Mouse (Mus musculus) urinary bladder, adult 18-20 months (tissue): Measurements from ENCODE around the gene Chrna1.
"Not testable (repeated sequence)": the region's sequence is repeated elsewhere in the genome, so short reads cannot be mapped to it uniquely, and the experiment has no call there.

Source experiments
- DNase-seq, 2 experiments: peaks; one replicate each; pipeline ENCODE4 v3.0.0; 2022; ENCODE audit warnings: low spot score in 2 of 2, mixed read lengths in 2 of 2

The Chrna1 gene

GRCm38 (mm10) chr2:73557956-73558355, 22.2 kb downstream of the Chrna1 start:
- no peak for DNase-seq

- DNase-seq = not testable (repeated sequence)
These were observed 23.1 kb downstream of the Chrna1 start for GRCm38 (mm10) chr2:73557061-73557460.

DNA sequence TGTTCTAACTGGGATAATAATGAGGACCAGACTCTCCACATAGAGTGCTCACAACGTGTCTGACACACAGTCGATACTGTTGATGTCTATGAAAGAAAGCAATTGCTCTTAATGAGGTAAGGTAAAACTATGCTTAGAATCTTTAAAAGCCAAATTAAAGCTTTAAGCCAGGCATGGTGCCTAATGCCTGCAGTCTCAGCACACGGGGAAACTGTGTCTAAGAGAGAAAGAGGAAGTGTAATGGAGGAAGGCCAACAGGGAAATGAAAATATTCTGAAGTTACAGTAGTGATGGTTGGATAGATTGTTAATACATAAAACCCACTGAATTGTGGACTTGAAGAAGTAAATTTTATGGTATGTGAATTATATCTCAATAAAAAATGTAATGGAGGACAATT, 25.7 kb downstream of the Chrna1 start:
- no peak for DNase-seq

DNA sequence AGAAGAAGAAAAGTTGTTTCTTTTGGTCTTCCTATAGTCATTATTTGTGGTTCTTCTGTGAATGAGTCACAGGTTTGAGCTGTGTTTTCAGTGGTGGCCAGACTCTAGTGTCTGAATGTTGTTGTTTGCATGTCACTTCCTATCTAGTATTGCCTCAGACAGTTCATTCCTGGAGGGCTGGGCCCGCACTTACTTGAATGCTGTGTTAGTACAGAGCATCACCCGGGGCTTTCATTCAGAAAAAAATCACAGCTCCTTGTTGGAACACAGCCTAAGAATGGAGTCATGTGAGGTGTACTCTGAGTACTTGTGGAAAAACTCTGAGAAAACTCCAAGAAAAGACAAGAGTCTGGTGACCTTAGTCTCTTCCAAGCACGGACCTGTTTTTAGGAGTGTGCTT, 27.2 kb downstream of the Chrna1 start:
- DNase-seq = no peak

- DNase-seq = peak in 1 of 2 experiments; percentile 0
These were observed 29.4 kb downstream of the Chrna1 start for GRCm38 (mm10) chr2:73550725-73551124.

- no peak for DNase-seq
These were observed 31.6 kb downstream of the Chrna1 start for GRCm38 (mm10) chr2:73548542-73548941.

DNA sequence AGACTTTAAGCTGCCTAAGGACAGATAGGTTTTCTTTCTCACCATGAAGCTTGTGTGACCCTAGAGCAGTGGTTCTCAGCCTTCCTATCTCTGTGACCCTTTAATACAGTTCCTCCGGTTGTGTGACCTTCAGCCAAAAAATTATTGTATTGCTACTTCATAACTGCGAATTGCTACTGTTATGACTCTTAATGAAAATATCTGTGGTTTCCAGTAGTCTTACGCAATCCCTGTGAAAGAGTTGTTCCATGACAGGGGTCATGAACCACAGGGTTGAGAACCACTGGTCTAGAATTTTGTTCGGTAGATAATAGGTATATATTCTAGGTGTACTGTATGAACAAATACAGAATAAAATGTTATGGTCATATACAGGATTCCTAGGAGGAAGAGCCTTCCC, 32.9 kb downstream of the Chrna1 start:
- no peak for DNase-seq

DNA sequence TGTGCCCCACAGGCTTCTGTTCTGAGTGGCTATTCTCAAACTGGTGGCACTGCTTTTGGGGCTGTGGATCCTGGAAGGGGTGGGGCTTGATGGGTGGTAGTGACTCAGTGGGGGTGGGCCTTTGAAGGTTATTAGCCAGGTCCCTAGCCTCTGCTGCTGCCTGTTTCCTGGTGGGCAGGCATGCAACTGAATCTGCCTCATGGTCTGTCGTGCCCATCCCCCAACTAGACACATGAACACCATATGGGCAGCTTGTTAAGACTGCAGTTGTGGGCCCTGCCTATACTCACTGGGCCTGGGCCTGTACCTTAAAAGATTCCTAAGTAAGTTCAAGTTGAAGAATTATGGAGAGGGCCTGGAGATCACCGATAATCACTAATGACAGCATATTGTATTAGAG, 34.6 kb downstream of the Chrna1 start:
- DNase-seq = no peak

DNA sequence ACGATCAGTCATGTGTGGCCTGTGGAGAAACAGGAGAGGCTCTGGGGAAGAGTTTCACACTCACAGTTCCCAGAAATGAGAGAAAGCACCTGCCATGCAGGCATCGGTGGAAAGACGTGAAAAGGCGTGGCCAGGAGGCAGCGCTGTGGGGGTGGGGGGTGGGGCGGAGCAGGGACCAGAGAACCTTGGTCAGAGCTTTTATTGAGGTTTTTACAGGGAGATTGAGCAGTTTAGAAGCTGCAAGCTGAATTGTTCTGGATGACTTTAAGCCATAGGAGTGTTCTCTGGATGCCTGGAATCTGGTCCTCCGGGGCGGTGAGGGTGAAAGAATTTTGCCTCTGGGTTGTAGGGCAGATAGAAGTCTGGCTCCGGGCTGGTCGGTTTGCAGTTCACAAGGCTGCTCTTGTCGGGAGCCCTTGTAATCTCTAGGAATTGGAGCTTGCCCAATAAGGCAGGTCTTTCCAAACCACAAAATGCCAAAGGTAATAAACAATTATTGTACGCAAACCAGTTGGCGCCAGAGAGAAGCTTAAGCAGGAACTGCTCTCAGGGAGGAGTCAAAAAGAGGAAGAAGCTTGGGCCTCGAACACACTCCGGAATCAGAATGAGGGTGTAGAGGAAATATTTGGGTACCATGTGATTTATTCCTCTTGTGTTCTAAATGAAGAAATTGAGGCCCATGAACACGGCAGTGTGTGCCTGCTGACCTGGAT, 39.5 kb downstream of the Chrna1 start:
- DNase-seq = peak in 1 of 2 experiments; percentile 31

GRCm38 (mm10) chr2:73539697-73540096, 40.4 kb downstream of the Chrna1 start:
- DNase-seq = no peak

DNA sequence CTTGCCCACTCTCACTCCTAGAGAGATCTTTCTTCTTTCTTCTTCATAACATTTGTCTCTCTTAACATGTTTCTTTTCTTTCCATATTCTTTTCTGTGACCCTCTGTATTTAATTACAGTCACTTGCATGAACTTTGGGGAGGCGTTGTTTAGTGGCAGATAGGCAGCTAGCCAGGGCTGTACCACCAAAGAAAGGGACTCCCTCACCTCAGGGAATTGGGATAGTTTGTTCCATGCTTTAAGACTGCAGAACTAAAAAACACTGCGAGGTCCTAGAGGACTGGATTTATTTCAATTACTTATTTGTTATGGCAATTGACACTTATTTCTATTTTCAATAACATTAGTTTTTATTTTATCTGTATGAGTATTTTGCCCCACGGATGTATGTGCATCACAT, 41.0 kb downstream of the Chrna1 start:
- DNase-seq = no peak

DNA sequence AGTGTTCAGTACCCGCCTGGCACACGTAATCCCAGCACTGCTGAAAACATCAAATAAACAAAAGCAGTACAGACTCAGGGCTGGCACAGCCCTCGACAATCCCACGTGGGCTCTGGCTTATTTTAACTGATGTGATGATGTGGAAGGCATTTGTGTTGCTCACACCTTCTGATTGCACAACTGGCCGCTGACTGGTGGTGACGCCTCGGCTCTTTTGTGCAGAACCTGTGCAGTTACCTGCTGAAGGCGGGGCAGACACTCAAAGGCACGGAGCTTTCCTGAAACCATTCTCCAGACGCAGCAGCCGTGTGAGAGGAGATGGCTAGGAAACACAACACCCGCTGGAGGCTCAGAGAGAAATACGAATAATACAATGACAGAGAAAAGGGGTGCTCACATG, 41.5 kb downstream of the Chrna1 start:
- no peak for DNase-seq

DNA sequence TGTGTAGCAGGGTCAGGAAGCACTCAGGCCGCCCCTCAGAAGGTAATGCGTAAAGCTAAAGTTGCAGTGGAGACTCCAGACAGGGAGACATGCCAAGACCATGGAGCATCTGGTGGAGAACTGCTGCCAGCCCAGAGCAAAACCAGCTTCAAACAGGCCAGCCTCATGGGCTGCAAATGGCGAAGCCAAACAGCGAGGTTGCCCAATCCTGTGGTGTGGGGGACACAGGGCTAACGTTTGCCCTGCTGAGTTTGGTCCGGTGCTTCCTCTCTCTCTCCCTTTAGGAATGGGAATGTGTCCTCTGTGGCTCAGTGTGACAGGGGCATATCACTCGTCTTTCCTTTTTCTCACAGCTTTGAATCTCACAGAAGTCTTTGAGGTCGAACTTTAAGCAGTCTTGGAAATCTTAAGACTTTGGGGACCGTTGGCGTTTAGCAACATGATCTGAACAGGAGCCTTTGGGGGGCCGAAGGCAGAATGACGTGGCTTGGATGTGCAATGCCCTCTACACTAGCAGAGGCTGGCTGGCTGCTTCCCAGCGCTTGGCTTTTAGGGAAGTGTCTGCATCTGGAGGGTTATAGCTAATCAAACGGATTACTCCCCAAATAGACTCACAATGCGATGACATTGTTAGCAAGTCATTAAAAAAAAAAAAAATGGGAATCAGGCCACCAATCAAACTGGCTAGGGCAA, 43.9 kb downstream of the Chrna1 start:
- no peak for DNase-seq

DNA sequence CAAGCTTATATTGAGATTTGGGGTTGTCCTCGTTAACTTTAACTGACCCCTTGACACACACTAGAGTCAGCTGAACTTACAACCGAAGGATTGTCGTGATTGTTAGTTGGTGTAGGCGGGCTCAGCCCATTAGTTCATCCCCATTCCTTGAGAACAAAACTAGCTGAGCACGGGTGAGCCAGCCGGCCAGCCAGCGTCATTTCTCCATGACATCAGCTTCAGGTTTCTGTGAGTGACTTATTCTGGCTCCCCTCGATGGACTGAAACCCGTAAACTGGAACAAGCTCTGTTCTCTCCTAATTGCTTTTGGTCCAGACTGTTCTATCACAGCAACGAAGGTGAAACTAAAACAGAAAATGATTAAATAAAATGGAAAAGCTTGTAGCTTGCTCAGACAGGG, 45.4 kb downstream of the Chrna1 start:
- DNase-seq = no peak

- DNase-seq = no peak
These were observed 49.7 kb downstream of the Chrna1 start for GRCm38 (mm10) chr2:73530487-73530886.

DNA sequence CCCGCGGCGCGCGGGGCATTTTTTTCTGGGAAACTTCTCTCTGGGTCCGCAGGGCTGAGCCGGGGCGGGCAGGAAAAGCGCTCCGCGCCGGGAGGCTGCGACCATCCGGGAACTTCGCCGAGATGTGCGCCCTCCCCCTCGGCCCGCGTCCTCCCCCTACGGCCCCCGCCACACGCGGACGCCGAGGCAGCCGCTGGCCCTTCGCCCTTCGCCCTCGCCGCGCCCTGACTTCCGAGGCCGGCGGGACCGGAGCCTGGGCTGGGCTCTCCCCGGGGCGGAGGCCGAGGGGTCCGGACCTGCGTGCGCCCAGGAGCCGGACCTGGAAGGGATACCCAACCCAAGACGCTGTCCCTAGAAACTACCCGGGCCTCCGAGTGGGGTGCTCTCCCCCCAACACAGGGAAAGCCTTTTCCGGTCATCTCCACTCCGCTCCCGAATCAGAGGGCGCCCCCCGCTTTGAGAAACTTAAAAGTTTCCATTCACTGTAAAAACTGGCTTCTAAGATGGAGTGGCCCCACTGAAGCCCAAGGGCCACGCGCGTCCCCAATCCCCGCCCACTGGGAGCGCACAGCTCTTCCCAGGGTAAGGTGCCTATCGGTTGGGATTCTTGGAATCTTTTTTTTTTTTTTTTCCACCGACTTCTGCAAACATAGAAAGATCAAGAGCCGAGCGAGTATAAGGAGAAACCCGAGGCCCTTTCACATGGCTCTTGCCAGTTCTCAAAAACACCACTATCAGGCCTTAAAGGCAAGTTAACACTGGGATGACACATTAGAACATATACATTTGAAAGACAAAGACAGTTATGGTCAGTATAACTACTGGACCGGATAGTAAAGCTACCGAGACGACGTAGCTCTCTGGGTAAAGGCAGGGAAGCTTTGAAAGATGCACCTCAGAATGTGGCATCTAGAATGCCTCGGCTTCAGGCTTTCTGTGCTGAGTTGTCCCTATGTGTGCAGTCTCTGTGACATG, 50.5 kb downstream of the Chrna1 start, which contains the start of gene Wipf1:
TSS of gene Wipf1 (minus strand) at position 379 of the 975 bp plus-strand sequence.
- DNase-seq = peak in 1 of 2 experiments; percentile 76

GRCm38 (mm10) chr2:73528516-73529355, 51.4 kb downstream of the Chrna1 start:
- DNase-seq = peak in 1 of 2 experiments; percentile 63

GRCm38 (mm10) chr2:73527956-73528355, 52.2 kb downstream of the Chrna1 start:
- DNase-seq = no peak

GRCm38 (mm10) chr2:73526691-73527090, 53.4 kb downstream of the Chrna1 start:
- no peak for DNase-seq

DNA sequence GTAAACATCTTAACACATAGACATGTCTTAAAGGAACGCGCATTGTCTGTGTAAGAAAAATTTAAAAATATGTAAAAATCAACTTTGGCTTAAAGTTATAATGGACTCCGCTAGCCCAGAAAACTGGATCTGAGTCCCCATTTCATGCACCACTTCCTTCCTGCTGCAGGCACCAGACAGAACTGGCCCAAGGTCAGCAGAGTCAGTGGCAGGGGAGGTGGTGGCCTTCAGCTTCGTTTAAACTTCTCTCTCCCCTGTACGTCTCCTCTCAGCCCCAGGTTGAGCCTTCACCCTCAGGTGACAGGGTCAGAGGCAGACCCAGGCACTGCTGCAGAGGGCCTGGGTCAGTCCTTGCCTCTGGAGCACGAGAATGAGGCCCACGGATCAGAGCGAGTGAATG, 57.2 kb downstream of the Chrna1 start:
- no peak for DNase-seq

GRCm38 (mm10) chr2:73522336-73522735, 57.8 kb downstream of the Chrna1 start:
- DNase-seq = no peak
